Mouse (Mus musculus) stomach, embryonic 15.5 days (tissue): ENCODE measurements around the gene Serpinb13. TPM values are rescaled to one million over a fixed set of nuclear protein-coding genes. Genes with fewer than 3 reads are reported as not detected.

Experiments used
- ATAC-seq: fragments of 200-750 bp; cut with Nextera tagmentation; 2 replicates; pipeline ENCODE4 v1.8.0; 2017; ENCODE audit warnings: low read depth, moderate number of reproducible peaks, moderate TSS enrichment; ENCODE audit not compliant: insufficient read depth, low FRiP score
- H3K27ac ChIP-seq: fragments of 300-500 bp; sonication (generic); 2 replicates; pipeline ENCODE4 v1.5.1; 2015; ENCODE audit warnings: mild to moderate bottlenecking, inconsistent platforms
- H3K27me3 ChIP-seq: fragments of 300-500 bp; sonication (generic); replicated peaks from 2 replicates; pipeline ENCODE4 v1.6.1; 2015; ENCODE audit warnings: inconsistent platforms
- H3K36me3 ChIP-seq: fragments of 300-500 bp; sonication (generic); 2 replicates; pipeline ENCODE4 v1.6.1; 2015; ENCODE audit warnings: inconsistent platforms
- H3K4me1 ChIP-seq: fragments of 300-500 bp; sonication (generic); 2 replicates; pipeline ENCODE4 v1.6.1; 2015; ENCODE audit warnings: inconsistent platforms
- H3K4me2 ChIP-seq: fragments of 300-500 bp; sonication (generic); 2 replicates; pipeline ENCODE4 v1.6.1; 2015; ENCODE audit warnings: mild to moderate bottlenecking, inconsistent platforms
- H3K4me3 ChIP-seq: fragments of 300-500 bp; sonication (generic); replicated peaks from 2 replicates; pipeline ENCODE4 v1.5.1; 2015; ENCODE audit warnings: inconsistent platforms
- H3K9ac ChIP-seq: fragments of 300-500 bp; sonication (generic); 2 replicates; pipeline ENCODE4 v1.6.1; 2015; ENCODE audit warnings: inconsistent platforms
- H3K9me3 ChIP-seq: fragments of 300-500 bp; sonication (generic); 2 replicates; pipeline ENCODE4 v1.6.1; 2016; ENCODE audit warnings: inconsistent platforms
- WGBS: fragments of 180-500 bp; shearing (Covaris S2); methylation state at CpG from one replicate; pipeline ENCODE4 v1.1.7; 2015; 5-methylcytosine and 5-hydroxymethylcytosine counted together
- polyA plus RNA-seq: library from polyadenylated mRNA; unstranded; fragments of >200 nt; fragmentation: Nextera tagmentation; extraction: Ambion mirVana; gene quantifications from 2 replicates; pipeline ENCODE4 v1.2.1, GENCODE M21; 2015

Gene Serpinb13
- polyA plus RNA-seq: not detected in 2 replicates

- no peak for ATAC-seq
- no peaks in the 10 kb centered on the region for H3K4me1 ChIP-seq
Measured at GRCm38 (mm10) chr1:106980684-106981083, at the start of gene Serpinb13. Gene Serpinb13, plus strand, starts transcription at chr1:106980984.

GRCm38 (mm10) chr1:106931954-106932353 lies 48.8 kb upstream of the Serpinb13 start:
- H3K27me3 ChIP-seq: no peaks in the 10 kb centered on the region
- H3K9ac ChIP-seq: no peak overlapping the region
- H3K36me3 ChIP-seq: no peaks in the 10 kb centered on the region
- no peak overlapping the region for H3K4me3 ChIP-seq
- ATAC-seq: no peak
- no peaks in the 10 kb centered on the region for H3K9me3 ChIP-seq
- WGBS: 70% methylated on average over 4 of the region's 4 CpGs
- H3K4me2 ChIP-seq: no peak overlapping the region
- H3K27ac ChIP-seq: no peak overlapping the region
- no peaks in the 10 kb centered on the region for H3K4me1 ChIP-seq

More at GRCm38 (mm10) chr1:106980684-106981083, at the start of gene Serpinb13:
- Histone ChIP-seq H3K4me2 (no peak within 1 kb of the TSS), H3K36me3 (no peaks in the 10 kb centered on the region), H3K27me3 (no peaks in the 10 kb centered on the region), H3K27ac (no peak within 1 kb of the TSS), H3K9me3 (no peaks in the 10 kb centered on the region), H3K9ac (no peak within 1 kb of the TSS), H3K4me3 (no peak within 1 kb of the TSS)

- Histone ChIP-seq H3K27ac (no peak overlapping the region), H3K9ac (no peak overlapping the region), H3K4me3 (no peak overlapping the region), H3K36me3 (no peaks in the 10 kb centered on the region), H3K9me3 (no peaks in the 10 kb centered on the region), H3K4me1 (no peaks in the 10 kb centered on the region), H3K4me2 (no peak overlapping the region), H3K27me3 (no peaks in the 10 kb centered on the region)
- ATAC-seq: no peak
Measured at GRCm38 (mm10) chr1:106933658-106934057, 47.1 kb upstream of the Serpinb13 start.

- H3K9ac ChIP-seq: no peak within 1 kb of the TSS
- no peak within 1 kb of the TSS for H3K4me3 ChIP-seq
- H3K4me2 ChIP-seq: no peak within 1 kb of the TSS
- no peaks in the 10 kb centered on the region for H3K4me1 ChIP-seq
- H3K27me3 ChIP-seq: no peaks in the 10 kb centered on the region
- H3K27ac ChIP-seq: no peak within 1 kb of the TSS
- 76% methylated on average over 6 of the region's 6 CpGs for WGBS
- H3K9me3 ChIP-seq: no peaks in the 10 kb centered on the region
- no peaks in the 10 kb centered on the region for H3K36me3 ChIP-seq
- ATAC-seq: no peak
Measured at GRCm38 (mm10) chr1:106934265-106934664, 46.5 kb upstream of the Serpinb13 start, which contains the start of gene Serpinb12. Gene Serpinb12, plus strand, starts transcription at chr1:106934449.

- Histone ChIP-seq H3K9me3 (no peaks in the 10 kb centered on the region), H3K4me2 (no peak overlapping the region), H3K9ac (no peak overlapping the region), H3K27ac (no peak overlapping the region), H3K36me3 (no peaks in the 10 kb centered on the region), H3K4me1 (no peaks in the 10 kb centered on the region), H3K4me3 (no peak overlapping the region), H3K27me3 (no peaks in the 10 kb centered on the region)
- WGBS: 62% methylated on average over 1 of the region's 1 CpGs
- no peak for ATAC-seq
Measured at GRCm38 (mm10) chr1:106947217-106947616, 33.6 kb upstream of the Serpinb13 start.

- H3K4me2 ChIP-seq: no peak overlapping the region
- no peaks in the 10 kb centered on the region for H3K27me3 ChIP-seq
- H3K4me3 ChIP-seq: no peak overlapping the region
- WGBS: 74% methylated on average over 3 of the region's 3 CpGs
- no peak overlapping the region for H3K27ac ChIP-seq
- H3K36me3 ChIP-seq: no peaks in the 10 kb centered on the region
- H3K4me1 ChIP-seq: no peaks in the 10 kb centered on the region
- H3K9ac ChIP-seq: no peak overlapping the region
- no peaks in the 10 kb centered on the region for H3K9me3 ChIP-seq
- no peak for ATAC-seq
Measured at GRCm38 (mm10) chr1:106959981-106960380, 20.8 kb upstream of the Serpinb13 start.

GRCm38 (mm10) chr1:106961023-106961422 lies 19.8 kb upstream of the Serpinb13 start:
- Histone ChIP-seq H3K4me3 (no peak overlapping the region), H3K36me3 (no peaks in the 10 kb centered on the region), H3K4me2 (no peak overlapping the region), H3K27me3 (no peaks in the 10 kb centered on the region), H3K9ac (no peak overlapping the region), H3K4me1 (no peaks in the 10 kb centered on the region), H3K27ac (no peak overlapping the region), H3K9me3 (no peaks in the 10 kb centered on the region)
- WGBS: 37% methylated on average over 3 of the region's 3 CpGs
- ATAC-seq: no peak

GRCm38 (mm10) chr1:106983092-106983491 lies 2.3 kb downstream of the Serpinb13 start:
- no peaks in the 10 kb centered on the region for H3K36me3 ChIP-seq
- no peak overlapping the region for H3K9ac ChIP-seq
- H3K9me3 ChIP-seq: no peaks in the 10 kb centered on the region
- no peak overlapping the region for H3K4me2 ChIP-seq
- H3K27me3 ChIP-seq: no peaks in the 10 kb centered on the region
- H3K4me3 ChIP-seq: no peak overlapping the region
- H3K27ac ChIP-seq: no peak overlapping the region
- no peaks in the 10 kb centered on the region for H3K4me1 ChIP-seq
- 89% methylated on average over 1 of the region's 1 CpGs for WGBS
- no peak for ATAC-seq

- Histone ChIP-seq H3K27me3 (no peaks in the 10 kb centered on the region), H3K4me2 (no peak overlapping the region), H3K27ac (no peak overlapping the region), H3K9me3 (no peaks in the 10 kb centered on the region), H3K36me3 (no peaks in the 10 kb centered on the region), H3K4me1 (no peaks in the 10 kb centered on the region), H3K9ac (no peak overlapping the region), H3K4me3 (no peak overlapping the region)
- 55% methylated on average over 2 of the region's 2 CpGs for WGBS
- ATAC-seq: no peak
Measured at GRCm38 (mm10) chr1:106983865-106984264, 3.1 kb downstream of the Serpinb13 start.

GRCm38 (mm10) chr1:107000424-107000823 lies 19.6 kb downstream of the Serpinb13 start:
- H3K9ac ChIP-seq: no peak overlapping the region
- no peaks in the 10 kb centered on the region for H3K4me1 ChIP-seq
- ATAC-seq: peak; percentile 63; the same call in 1 of the 2 replicates

GRCm38 (mm10) chr1:107001754-107002153 lies 21.0 kb downstream of the Serpinb13 start:
- no peak overlapping the region for H3K4me3 ChIP-seq
- no peaks in the 10 kb centered on the region for H3K27me3 ChIP-seq
- 71% methylated on average over 2 of the region's 2 CpGs for WGBS
- H3K27ac ChIP-seq: no peak overlapping the region
- no peaks in the 10 kb centered on the region for H3K36me3 ChIP-seq
- ATAC-seq: no peak
- H3K9me3 ChIP-seq: no peaks in the 10 kb centered on the region
- no peak overlapping the region for H3K9ac ChIP-seq
- H3K4me1 ChIP-seq: no peaks in the 10 kb centered on the region
- H3K4me2 ChIP-seq: no peak overlapping the region

More at GRCm38 (mm10) chr1:107000424-107000823, 19.6 kb downstream of the Serpinb13 start:
- H3K4me2 ChIP-seq: no peak overlapping the region
- no peak overlapping the region for H3K4me3 ChIP-seq
- H3K9me3 ChIP-seq: no peaks in the 10 kb centered on the region
- H3K36me3 ChIP-seq: no peaks in the 10 kb centered on the region
- no peak overlapping the region for H3K27ac ChIP-seq
- no peaks in the 10 kb centered on the region for H3K27me3 ChIP-seq
- 64% methylated on average over 13 of the region's 13 CpGs for WGBS

GRCm38 (mm10) chr1:107006316-107006715 lies 25.5 kb downstream of the Serpinb13 start:
- Histone ChIP-seq H3K36me3 (no peaks in the 10 kb centered on the region), H3K9ac (no peak overlapping the region), H3K27ac (no peak overlapping the region), H3K9me3 (no peaks in the 10 kb centered on the region), H3K4me1 (no peaks in the 10 kb centered on the region), H3K4me3 (no peak overlapping the region), H3K27me3 (no peaks in the 10 kb centered on the region), H3K4me2 (no peak overlapping the region)
- 60% methylated on average over 3 of the region's 3 CpGs for WGBS
- ATAC-seq: no peak

- Histone ChIP-seq H3K27me3 (no peaks in the 10 kb centered on the region), H3K4me3 (no peak overlapping the region), H3K4me2 (no peak overlapping the region), H3K36me3 (no peaks in the 10 kb centered on the region), H3K27ac (no peak overlapping the region), H3K4me1 (no peaks in the 10 kb centered on the region), H3K9ac (no peak overlapping the region), H3K9me3 (no peaks in the 10 kb centered on the region)
- ATAC-seq: no peak
- 49% methylated on average over 2 of the region's 2 CpGs for WGBS
Measured at GRCm38 (mm10) chr1:107014530-107014929, 33.7 kb downstream of the Serpinb13 start.
